Mouse (Mus musculus) megakaryocyte progenitor cell, adult 5-6 weeks (primary cell): ENCODE results near the gene Gm49337. TPM values are rescaled to one million over a fixed set of nuclear protein-coding genes. Genes with fewer than 3 reads are reported as not detected.

Experiments
- ATAC-seq: replicated peaks from 2 replicates; pipeline ENCODE4 v1.8.0; 2016; ENCODE audit warnings: mild to moderate bottlenecking, moderate TSS enrichment, inconsistent platforms; ENCODE audit not compliant: poor library complexity
- total RNA-seq, 2 experiments: library from RNA; stranded (forward) in 1 of 2; stranded (reverse) in 1 of 2; fragments of 157-497, 149-512 nt in 1 of 2; fragments of 200-1000 nt in 1 of 2; gene quantifications; 2 replicates each; pipeline versions ENCODE4 v1.2.3 to v1.2.4; 2015 to 2017

Gene Gm49337
- total RNA-seq, 2 experiments from 2014 or later: 0.12 TPM; not detected in 1

- no peak for ATAC-seq
Measured at GRCm38 (mm10) chr4:116160769-116161168, 12.4 kb upstream of the Gm49337 start.

- ATAC-seq: 0 out of 2 replicates have a peak, but pooled peaks have one; percentile 25
Measured at GRCm38 (mm10) chr4:116162142-116162541, 11.0 kb upstream of the Gm49337 start.

GRCm38 (mm10) chr4:116164759-116165554 lies 8.2 kb upstream of the Gm49337 start:
- ATAC-seq: no peak

GRCm38 (mm10) chr4:116165708-116166407 lies 7.3 kb upstream of the Gm49337 start:
- ATAC-seq: no peak

- no peak for ATAC-seq
Measured at GRCm38 (mm10) chr4:116167404-116167803, 5.8 kb upstream of the Gm49337 start, which contains the start of gene Tspan1. TSS of gene Tspan1 (minus strand) at chr4:116167601.

- peak; percentile 81 for ATAC-seq
Measured at GRCm38 (mm10) chr4:116168617-116169352, 4.4 kb upstream of the Gm49337 start.

- ATAC-seq: no peak
Measured at GRCm38 (mm10) chr4:116169353-116169672, 3.9 kb upstream of the Gm49337 start.

GRCm38 (mm10) chr4:116173752-116174151 lies 568 bp downstream of the Gm49337 start:
- no peak for ATAC-seq

- ATAC-seq: no peak
Measured at GRCm38 (mm10) chr4:116174466-116175116, 1.4 kb downstream of the Gm49337 start.

- ATAC-seq: no peak
Measured at GRCm38 (mm10) chr4:116175136-116175535, 2.0 kb downstream of the Gm49337 start.

- ATAC-seq: peak; percentile 63
Measured at GRCm38 (mm10) chr4:116175711-116176542, 2.7 kb downstream of the Gm49337 start.

- peak; percentile 27 for ATAC-seq
Measured at GRCm38 (mm10) chr4:116176543-116176988, 3.4 kb downstream of the Gm49337 start.

GRCm38 (mm10) chr4:116177140-116177539 lies 4.0 kb downstream of the Gm49337 start:
- peak; percentile 32; the same call in 1 of the 2 replicates for ATAC-seq

GRCm38 (mm10) chr4:116182079-116182478 lies 8.9 kb downstream of the Gm49337 start:
- no peak for ATAC-seq

GRCm38 (mm10) chr4:116182745-116183144 lies 9.6 kb downstream of the Gm49337 start:
- ATAC-seq: no peak

- 0 out of 2 replicates have a peak, but pooled peaks have one; percentile 34 for ATAC-seq
Measured at GRCm38 (mm10) chr4:116185083-116185482, 11.9 kb downstream of the Gm49337 start.

GRCm38 (mm10) chr4:116192286-116192835 lies 19.2 kb downstream of the Gm49337 start:
- ATAC-seq: no peak

GRCm38 (mm10) chr4:116193583-116194383 lies 20.6 kb downstream of the Gm49337 start:
- peak; percentile 92 for ATAC-seq

- peak; percentile 45 for ATAC-seq
Measured at GRCm38 (mm10) chr4:116198422-116198821, 25.2 kb downstream of the Gm49337 start.
